Mouse (Mus musculus) ZHBTc4 (cell line): ENCODE results near the gene Cmtm4.
A peak's percentile ranks its signal among the peaks of the same experiment; 100 is the strongest.

Source experiments
- DNase-seq: peaks from one replicate; pipeline ENCODE4 v3.0.0-alpha.2; 2011; ENCODE audit warnings: low read depth, low spot score

The Cmtm4 gene

GRCm38 (mm10) chr8:104374864-104375846 is 20.5 kb downstream of the Cmtm4 start:
- DNase-seq, result no peak

DNA sequence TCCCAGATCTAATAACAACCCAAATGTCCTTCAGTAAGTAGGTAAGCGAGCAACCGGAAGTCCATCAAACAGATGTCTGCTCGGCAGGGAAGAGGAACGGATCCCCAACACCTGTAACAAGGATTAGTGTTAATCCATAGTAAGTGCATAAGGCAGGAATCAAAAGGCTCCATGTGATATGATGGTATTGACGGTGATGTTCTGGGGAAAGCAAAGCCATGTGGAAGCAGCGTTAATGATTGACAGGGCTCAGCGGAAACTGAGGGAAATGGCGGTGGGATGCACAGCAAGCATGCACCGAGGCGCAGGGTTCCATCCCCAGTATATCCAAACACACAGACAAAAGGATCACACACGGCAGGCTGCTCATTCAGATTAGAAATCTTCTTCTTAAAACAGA is 21.3 kb downstream of the Cmtm4 start:
- no peak for DNase-seq

DNA sequence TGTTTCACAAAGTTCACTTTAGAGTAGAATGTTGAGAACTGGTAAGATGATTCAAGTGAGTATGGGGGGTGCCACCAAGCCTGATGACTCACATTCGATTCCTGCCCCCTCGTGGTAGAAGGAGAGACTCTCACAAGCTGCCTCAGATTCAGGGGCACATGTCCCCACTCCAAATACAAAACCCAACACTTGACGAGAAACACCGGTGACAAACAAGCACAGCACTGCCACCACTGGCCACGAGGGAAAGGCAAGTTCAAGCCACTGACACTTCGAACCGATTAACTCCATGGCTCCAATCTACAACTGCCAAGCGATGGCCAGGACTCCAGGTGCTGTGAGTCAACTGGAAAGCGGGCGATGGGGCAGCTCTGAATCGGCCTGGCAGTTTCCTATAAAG is 21.8 kb downstream of the Cmtm4 start:
- peak; percentile 80 for DNase-seq

DNA sequence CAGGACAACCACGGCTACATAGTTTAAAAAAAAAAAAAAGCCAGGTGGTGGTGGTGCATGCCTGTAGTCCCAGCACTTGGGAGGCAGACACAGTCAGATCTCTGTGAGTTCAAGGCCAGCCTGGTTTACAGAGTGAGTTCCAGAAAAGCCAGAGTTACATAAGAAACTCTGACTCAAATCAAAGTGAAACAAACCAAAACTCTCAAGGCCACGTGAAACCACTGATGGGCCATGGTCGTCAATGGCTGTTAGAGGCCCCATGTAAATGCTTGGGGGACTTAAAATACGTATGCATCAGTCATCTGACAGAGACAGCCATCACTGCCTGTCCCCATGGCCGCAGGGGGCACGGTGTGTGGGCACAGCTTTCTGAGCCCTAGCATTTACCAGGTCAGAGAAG is 24.5 kb downstream of the Cmtm4 start:
- no peak for DNase-seq

DNA sequence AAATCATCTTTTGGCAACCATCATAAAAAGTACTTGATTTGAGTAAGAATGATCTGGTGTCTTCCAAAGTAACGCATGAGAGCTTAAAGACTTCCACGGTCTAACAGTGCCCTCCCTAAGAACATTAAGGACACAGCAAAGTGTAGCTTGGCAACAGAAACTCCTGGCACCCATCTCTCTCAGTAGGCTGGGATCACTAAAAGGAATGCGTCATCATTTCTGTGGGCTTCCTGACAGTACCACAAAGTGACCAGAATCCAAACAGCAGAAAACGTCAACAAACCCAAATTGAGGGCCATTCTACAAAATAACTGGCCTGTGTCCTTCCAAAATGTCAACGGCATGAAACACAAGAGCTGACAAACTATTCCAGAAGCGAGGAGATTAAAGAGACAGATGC is 25.5 kb downstream of the Cmtm4 start:
- DNase-seq, result no peak

DNA sequence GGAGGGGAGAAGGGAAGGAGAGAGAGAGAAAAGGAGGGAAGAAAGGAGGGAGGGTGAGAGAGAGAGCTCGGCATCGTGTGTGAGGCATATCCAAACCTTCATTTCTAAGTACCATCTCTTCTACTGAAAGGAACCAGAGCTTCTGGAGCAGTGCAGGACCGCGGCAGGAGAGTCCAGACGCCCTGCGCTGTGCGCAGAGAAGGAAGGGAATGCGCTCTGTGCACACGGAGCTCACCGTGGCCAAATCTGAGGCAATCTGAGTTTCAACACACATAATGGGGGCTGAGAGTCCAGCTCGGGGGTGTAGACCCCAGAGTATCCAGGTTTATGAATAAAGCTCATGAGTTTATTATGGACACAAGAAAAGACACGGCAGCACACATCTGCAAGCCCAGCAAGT is 26.0 kb downstream of the Cmtm4 start:
- DNase-seq, result no peak

GRCm38 (mm10) chr8:104367398-104367797 is 28.2 kb downstream of the Cmtm4 start:
- DNase-seq, result no peak

DNA sequence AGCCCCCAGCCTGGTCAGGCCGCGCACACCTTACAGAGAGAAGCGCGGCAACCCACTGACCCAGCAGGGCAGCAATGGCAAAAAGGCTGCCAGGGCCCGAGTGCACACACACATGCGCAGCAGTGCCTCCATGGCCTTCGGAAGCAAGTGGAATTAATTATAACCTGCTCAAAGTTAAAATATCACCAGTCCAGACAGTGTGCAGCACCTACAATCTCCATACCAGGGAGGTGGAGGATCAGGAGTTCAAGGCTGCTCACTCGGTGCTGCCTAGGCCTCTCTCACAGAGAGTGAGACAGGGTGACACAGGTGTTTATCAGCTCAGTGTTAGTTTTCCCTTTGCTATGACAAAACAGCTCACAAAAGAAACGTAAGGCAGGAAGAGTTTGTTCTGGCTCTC is 29.9 kb downstream of the Cmtm4 start:
- peak; percentile 46 for DNase-seq

DNA sequence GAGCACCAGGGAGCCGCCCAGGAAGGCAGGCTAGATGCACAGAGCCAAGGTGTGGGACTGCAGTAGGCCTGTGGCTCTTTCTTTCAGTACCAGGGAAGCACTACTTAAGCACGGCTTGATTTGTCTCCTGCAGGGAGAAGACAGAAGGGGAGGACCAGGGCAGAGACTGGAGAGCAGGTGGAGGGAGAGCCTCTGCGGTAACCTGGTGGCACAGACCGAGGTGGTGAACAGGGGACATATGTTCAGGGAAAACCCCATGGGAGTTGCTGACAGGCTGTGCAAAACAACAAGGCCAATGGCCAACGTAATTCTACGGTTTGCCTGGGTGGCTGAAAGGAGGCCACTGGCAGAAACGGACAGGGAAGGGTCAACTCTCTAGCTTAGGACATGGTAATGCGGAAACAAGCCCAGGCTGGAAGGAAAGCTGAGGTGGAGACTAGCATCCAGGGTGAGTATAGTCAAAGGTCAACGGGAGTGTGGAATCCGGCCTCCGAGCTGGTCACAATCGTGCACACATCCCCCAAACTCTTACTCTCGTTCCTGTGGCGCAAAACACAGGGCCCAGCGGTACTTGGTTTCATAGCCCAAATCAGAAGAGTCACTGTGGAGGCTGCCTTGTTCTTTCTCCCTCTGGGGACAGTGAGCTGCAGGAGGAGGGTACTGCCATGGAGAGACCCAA is 35.7 kb downstream of the Cmtm4 start:
- peak; percentile 29 for DNase-seq

GRCm38 (mm10) chr8:104358637-104359036 is 37.0 kb downstream of the Cmtm4 start:
- DNase-seq, result no peak

GRCm38 (mm10) chr8:104354504-104354903 is 41.1 kb downstream of the Cmtm4 start:
- no peak for DNase-seq

DNA sequence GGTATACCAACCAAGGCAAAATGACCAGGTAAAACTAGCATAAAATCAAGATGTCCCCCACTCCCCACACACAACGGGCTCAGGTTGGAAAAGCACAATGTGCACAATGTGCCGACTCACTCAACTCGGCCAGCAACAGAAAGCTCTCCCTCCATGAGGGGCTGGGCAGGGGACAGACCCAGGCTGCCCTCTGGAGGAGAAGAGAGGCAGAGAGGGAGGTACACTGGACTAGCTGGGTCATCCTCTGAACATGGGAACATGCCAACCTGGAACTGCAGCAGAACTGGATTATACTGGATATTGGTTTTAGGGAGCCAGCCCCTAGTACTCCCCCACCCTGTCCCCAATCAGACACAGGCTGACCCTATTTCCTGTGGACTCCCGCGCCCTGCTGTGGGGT is 42.4 kb downstream of the Cmtm4 start:
- DNase-seq, result no peak

DNA sequence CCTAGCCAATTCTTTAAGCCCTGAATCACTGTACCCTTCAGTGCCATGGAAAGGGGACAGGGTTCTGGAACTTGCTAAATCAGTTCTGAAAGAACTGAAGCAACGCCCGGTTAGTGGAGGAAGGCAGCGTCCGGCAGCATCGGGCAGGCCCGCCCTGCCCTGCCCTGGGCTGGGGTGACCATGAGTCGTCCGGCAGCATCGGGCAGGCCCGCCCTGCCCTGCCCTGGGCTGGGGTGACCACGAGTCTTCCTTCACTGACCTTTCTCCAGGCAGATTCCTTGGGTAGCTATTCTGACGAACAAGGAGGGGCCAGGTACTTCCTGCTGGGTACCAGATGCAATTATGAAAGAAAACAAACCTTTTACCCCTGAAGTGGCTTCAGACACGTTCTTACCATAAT is 45.6 kb downstream of the Cmtm4 start:
- DNase-seq, result no peak

- DNase-seq, result no peak
Measured at GRCm38 (mm10) chr8:104348971-104349370, 46.6 kb downstream of the Cmtm4 start.

GRCm38 (mm10) chr8:104346706-104347105 is 48.9 kb downstream of the Cmtm4 start:
- DNase-seq, result no peak

DNA sequence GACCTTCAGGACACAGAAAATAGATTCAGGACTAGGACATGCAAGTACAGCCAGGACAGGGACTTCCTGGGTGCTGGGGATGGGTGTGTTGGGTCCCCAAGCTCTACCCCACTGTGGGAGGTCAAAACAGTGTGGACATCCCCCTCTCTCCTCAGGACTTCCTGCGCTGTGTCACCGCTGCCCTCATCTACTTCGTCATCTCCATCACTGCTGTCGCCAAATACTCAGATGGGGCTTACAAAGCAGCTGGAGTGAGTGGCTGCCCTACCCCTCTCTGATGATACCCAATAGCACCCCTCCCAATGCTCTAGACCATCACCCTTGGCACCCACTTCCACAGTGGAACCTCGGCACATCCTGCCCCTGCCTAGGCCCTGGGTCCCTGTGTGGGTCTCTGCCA is 51.0 kb downstream of the Cmtm4 start:
- no peak for DNase-seq

- peak; percentile 90 for DNase-seq
Measured at GRCm38 (mm10) chr8:104343957-104344356, 51.6 kb downstream of the Cmtm4 start.

DNA sequence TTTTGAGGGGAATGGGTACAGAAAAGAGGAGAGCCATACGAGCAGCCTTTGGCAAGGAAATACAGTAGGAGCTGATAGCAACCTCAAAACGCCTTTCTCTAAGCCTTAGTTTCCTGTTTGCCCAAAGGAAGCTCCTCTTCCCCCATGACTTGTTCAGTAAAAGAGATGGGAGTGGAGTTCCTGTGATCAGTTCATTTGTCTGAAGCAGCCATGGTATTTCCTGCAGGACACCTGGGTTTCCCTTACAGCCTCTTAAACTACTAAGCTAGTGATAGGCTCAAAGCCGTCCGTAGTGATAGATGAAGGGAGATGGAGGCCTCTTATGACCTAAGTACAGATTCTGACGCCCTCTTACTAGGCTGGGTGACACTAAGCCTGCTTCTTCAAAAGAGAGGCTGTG is 53.2 kb downstream of the Cmtm4 start:
- no peak for DNase-seq

GRCm38 (mm10) chr8:104341678-104342077 is 53.9 kb downstream of the Cmtm4 start:
- DNase-seq, result no peak

- peak; percentile 88 for DNase-seq
Measured at GRCm38 (mm10) chr8:104341106-104341561, 54.5 kb downstream of the Cmtm4 start.

- peak; percentile 85 for DNase-seq
Measured at GRCm38 (mm10) chr8:104340233-104341105, 55.1 kb downstream of the Cmtm4 start.

DNA sequence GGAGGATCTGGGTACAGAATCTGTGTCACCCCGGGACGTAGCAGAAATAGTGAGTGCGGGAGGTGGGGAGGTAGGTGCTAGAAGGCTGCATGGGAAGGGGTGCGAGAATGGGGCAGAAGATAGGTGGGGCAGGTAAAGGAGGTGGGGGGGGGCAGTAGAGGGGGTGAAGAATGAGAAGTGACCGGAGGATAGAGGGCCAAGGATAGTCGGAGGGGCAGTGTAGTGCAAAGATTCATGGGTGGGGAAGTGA is 55.7 kb downstream of the Cmtm4 start:
- no peak for DNase-seq
